Mouse (Mus musculus): ENCODE data around the gene Pitpnm2. TPM values are rescaled to one million over a fixed set of nuclear protein-coding genes. Genes with fewer than 3 reads are reported as not detected.

Pitpnm2 gene
- polyA plus RNA-seq, 1 experiment from 2014 or later, result 9.4 TPM

DNA sequence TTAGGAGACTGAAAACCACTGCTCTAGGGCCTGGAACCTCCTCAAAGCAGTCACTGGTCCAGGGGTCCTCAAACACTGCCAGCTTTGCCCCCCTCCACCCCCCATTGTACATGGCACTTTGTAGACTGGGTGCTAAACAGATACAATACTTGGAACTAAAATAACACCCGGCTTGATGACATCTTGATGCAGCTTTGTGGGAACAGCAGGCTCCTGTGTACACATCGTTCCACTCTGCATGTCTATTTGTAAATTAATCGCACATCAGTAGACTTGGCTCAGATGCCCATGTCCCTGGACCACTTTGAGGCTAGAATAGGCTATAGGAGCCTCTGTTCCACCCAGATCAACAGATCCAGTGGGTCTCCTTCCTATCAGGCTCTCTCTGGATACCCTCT, 80.3 kb downstream of the Pitpnm2 start:
- Histone ChIP-seq H3K4me3 (replicated peaks) (no peak overlapping the region), H3K4me2 (no peak overlapping the region), H3K27me3 (replicated peaks) (no peaks in the 10 kb centered on the region), H3K9ac (replicated peaks) (no peak overlapping the region), H3K9me3 (replicated peaks) (no peaks in the 10 kb centered on the region), H3K4me1 (peaks cover 69% of the 10 kb centered on the region), H3K27ac (replicated peaks) (no peak overlapping the region), H3K36me3 (no peaks in the 10 kb centered on the region)
- WGBS, result 55% methylated on average over 3 of the region's 3 CpGs
- no peak for ATAC-seq (ENCODE audit: low FRiP score)

DNA sequence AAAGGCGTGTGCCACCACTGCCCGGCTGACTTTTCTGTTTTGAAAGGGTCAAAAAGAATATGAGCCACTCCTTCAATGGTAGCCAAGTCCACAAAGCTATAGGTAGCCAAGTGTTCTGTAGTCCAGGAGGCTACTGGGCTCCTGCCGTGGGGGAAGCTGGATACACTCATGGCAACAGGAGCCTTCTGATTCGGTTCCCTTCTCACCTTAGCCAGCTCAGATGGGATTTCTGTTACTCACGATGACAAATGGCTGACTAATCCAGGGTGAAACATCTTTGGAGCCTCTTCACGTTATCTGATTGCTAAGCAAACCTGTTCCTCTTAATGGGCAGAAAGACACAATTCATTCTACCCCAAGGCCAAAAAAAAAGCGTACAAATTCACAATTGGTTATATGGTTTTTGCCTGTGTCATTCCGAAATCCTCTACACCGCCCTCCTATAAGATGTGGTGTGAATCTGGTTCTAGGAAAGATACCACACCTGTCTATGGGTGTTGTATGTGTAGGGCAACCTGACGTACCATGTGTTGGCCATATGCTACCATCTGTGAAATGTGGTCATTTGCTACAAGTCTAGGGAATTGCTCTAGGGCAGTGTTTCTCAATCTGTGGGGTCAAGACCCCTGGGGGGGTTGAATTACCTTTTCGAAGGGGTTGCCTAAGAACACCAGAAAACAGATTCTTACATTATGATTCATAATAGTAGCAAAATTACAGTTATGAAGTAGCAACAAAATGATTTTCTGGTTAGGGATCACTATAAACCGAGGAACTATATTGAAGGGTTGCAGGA, 80.9 kb downstream of the Pitpnm2 start:
- Histone ChIP-seq H3K9ac (replicated peaks) (no peak overlapping the region), H3K4me2 (no peak overlapping the region), H3K4me3 (replicated peaks) (no peak overlapping the region), H3K9me3 (replicated peaks) (no peaks in the 10 kb centered on the region), H3K4me1 (peaks cover 72% of the 10 kb centered on the region), H3K27ac (replicated peaks) (no peak overlapping the region), H3K27me3 (replicated peaks) (no peaks in the 10 kb centered on the region), H3K36me3 (no peaks in the 10 kb centered on the region)
- WGBS, result 85% methylated on average over 12 of the region's 12 CpGs
- ATAC-seq (ENCODE audit: low FRiP score), result no peak

DNA sequence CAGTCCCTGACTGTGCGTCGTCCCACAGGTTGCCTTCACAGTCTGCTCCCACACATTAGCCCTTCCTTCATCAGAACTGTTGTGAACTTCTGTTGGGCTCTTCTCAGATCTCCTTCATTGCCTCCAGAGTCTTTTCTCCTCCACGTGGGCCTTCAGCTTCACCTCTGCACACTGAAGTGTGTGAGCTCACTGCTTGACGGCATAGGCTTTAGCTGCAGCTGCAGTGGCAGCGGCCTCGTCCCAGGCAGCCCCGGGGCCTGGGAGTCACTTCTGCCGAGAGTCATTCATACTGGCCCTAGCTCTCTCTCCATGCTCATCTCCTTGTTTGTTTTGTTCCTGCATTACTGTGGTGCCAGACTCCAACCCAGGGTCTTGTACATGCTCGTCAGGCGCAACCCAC, 81.9 kb downstream of the Pitpnm2 start:
- H3K36me3 ChIP-seq, result no peaks in the 10 kb centered on the region
- no peak for ATAC-seq (ENCODE audit: low FRiP score)
- H3K9me3 ChIP-seq (replicated peaks), result no peaks in the 10 kb centered on the region

DNA sequence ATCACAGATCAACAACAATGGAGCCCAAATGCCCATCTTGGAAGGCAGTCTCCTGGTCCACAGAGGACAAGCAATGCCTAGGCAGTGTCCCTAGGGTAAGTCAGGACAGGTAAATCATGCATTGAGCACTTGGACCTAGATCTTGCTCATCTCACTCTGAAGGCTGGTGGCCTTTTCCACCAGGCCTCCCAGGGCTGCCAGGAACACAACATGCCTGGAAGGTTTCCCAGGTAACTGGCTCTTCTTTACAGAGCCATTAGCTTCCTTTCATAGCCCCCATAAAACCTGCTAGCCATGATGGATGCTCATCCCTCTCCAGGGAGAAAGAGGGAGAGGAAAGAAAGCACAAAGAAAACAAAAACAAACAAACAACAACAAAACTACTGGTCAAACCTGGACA, 82.8 kb downstream of the Pitpnm2 start:
- Histone ChIP-seq H3K27ac (replicated peaks) (peak overlapping the region; percentile 75), H3K36me3 (no peaks in the 10 kb centered on the region), H3K4me3 (replicated peaks) (no peak overlapping the region), H3K4me2 (0 out of 2 replicates have a peak overlapping the region, but pooled peaks have one; percentile 5), H3K9ac (replicated peaks) (no peak overlapping the region), H3K4me1 (peaks cover 73% of the 10 kb centered on the region), H3K9me3 (replicated peaks) (no peaks in the 10 kb centered on the region), H3K27me3 (replicated peaks) (no peaks in the 10 kb centered on the region)
- ATAC-seq (ENCODE audit: low FRiP score), result no peak

More for the DNA sequence above, 81.9 kb downstream of the Pitpnm2 start:
- Histone ChIP-seq H3K9ac (replicated peaks) (no peak overlapping the region), H3K4me1 (peaks cover 72% of the 10 kb centered on the region), H3K4me3 (replicated peaks) (no peak overlapping the region), H3K27me3 (replicated peaks) (no peaks in the 10 kb centered on the region), H3K4me2 (no peak overlapping the region), H3K27ac (replicated peaks) (0 out of 2 replicates have a peak overlapping the region, but pooled peaks have one; percentile 75)
- WGBS, result 40% methylated on average over 10 of the region's 10 CpGs

DNA sequence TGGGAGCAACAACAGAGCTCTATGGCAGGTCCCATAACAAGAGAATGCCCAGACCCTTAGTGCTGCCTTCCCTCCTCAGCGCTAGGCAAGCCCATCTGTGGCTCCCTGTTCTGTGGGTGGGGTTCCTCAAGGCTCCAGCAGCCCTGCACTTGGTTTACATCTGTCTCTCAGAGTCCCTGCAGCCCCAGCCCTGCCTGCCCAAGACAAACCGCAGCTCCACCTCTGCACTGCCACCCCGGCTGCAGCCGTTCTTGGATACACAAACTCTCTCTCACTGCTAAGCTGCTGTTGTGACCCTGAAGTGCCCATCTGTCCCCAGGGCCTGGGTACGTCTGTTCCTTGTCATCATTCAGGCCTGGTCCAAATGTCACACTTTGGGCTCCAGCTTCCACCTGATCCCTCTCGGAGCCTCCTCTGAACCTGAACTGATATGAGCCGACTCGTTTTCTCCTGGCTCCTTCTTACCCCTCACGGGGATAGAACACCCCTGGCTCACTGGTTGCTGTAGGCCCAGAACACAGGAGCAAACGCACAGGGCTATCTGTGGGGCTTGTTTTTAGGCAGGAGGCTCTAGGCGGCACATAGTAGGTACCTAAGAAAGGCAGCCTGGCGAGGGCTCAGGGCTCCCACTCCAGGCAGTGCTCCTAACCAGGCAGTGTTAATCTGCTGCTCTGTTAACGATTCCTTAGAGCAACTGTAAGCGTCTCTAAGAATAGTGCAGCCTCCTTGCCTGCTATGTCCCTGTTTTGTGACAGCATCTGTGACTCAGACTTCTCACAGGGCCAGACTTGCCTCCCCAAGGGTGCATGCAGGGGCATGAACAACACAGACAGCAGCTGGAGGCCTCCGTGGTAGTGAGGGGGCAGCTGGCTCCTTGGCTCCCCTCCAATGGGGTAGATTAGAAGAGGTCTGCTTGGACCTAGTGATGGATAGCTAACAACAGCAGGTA, 83.7 kb downstream of the Pitpnm2 start:
- Histone ChIP-seq H3K4me3 (replicated peaks) (no peak overlapping the region), H3K27me3 (replicated peaks) (no peaks in the 10 kb centered on the region), H3K9ac (replicated peaks) (no peak overlapping the region), H3K4me2 (no peak overlapping the region), H3K36me3 (no peaks in the 10 kb centered on the region), H3K27ac (replicated peaks) (peak overlapping the region; percentile 75), H3K4me1 (peaks cover 72% of the 10 kb centered on the region), H3K9me3 (replicated peaks) (no peaks in the 10 kb centered on the region)
- WGBS, result 23% methylated on average over 15 of the region's 15 CpGs
- ATAC-seq (ENCODE audit: low FRiP score), result peak; percentile 9; the same call in 1 of the 2 replicates

DNA sequence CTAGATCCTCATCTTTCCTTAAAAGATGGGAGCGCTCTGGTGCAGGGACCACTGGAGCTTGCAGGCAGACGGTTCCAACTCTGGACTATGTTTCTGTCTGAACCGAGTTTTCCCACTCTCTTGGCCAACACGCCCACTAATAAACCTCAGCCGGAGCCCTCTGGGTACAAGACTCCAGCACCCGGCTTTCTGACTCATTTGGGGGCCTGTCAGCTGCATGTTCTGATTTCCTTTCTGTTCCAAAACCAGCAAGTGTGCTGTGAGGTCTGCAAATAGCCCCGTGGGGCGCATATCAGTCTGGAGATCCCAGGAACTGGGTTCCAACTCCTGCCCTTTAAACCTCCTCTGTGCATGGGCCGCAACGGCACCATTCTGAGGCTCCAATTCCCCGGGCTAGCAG, 86.1 kb downstream of the Pitpnm2 start:
- Histone ChIP-seq H3K9ac (replicated peaks) (no peak overlapping the region), H3K27ac (replicated peaks) (no peak overlapping the region), H3K4me2 (no peak overlapping the region), H3K9me3 (replicated peaks) (no peaks in the 10 kb centered on the region), H3K4me1 (peaks cover 67% of the 10 kb centered on the region), H3K4me3 (replicated peaks) (no peak overlapping the region), H3K27me3 (replicated peaks) (no peaks in the 10 kb centered on the region), H3K36me3 (no peaks in the 10 kb centered on the region)
- WGBS, result 61% methylated on average over 11 of the region's 11 CpGs
- no peak for ATAC-seq (ENCODE audit: low FRiP score)

DNA sequence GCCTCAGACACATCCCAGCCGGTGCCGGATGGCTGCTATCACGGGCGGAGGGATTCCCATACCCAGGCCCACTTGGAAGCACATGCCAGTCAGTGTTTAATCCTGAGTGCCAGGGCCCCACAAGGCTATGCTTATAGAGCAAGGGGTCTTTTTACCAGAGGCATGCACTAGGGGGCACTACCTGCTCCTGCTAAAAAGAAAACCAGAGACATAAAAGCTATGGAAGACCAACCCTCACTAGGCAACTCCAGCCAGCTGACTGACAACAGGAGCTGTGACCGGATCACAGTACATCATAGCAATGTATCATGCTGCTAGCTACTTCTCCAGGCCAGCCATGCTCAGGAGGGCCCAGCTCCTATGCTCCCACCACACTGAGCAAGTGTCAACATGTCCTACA, 87.0 kb downstream of the Pitpnm2 start:
- H3K27me3 ChIP-seq (replicated peaks), result no peaks in the 10 kb centered on the region
- no peak overlapping the region for H3K4me2 ChIP-seq
- H3K9ac ChIP-seq (replicated peaks), result no peak overlapping the region
- peak; percentile 48; the same call in 1 of the 2 replicates for ATAC-seq (ENCODE audit: low FRiP score)
- peak overlapping the region; percentile 43; the same call in 1 of the 2 replicates for H3K27ac ChIP-seq (replicated peaks)
- no peaks in the 10 kb centered on the region for H3K36me3 ChIP-seq
- 44% methylated on average over 5 of the region's 5 CpGs for WGBS
- H3K4me3 ChIP-seq (replicated peaks), result no peak overlapping the region
- H3K4me1 ChIP-seq, result peaks cover 59% of the 10 kb centered on the region
- H3K9me3 ChIP-seq (replicated peaks), result no peaks in the 10 kb centered on the region

DNA sequence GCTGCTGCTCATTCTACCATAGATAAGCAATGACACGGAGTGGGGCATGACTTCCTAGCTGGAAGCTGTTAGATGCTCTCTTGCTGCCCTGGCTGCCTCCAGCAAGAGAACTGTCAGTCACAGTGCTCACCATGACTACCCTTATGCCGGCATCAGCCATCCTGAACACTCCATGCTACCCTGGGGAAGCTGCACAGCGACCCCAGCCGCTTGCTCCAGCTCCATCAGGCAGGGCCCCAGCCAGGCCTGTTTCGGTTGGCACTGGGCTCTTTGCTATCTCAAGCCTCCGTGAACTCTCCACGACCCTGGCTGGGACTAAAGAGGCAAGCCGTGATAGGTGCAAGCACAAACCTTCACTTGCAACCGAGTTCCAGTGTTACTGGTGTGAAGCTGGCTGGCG, 87.7 kb downstream of the Pitpnm2 start:
- Histone ChIP-seq H3K9ac (replicated peaks) (no peak overlapping the region), H3K4me1 (peaks cover 51% of the 10 kb centered on the region), H3K9me3 (replicated peaks) (no peaks in the 10 kb centered on the region), H3K36me3 (no peaks in the 10 kb centered on the region), H3K27me3 (replicated peaks) (no peaks in the 10 kb centered on the region), H3K27ac (replicated peaks) (peak overlapping the region; percentile 43; the same call in 1 of the 2 replicates), H3K4me2 (no peak overlapping the region), H3K4me3 (replicated peaks) (no peak overlapping the region)
- no peak for ATAC-seq (ENCODE audit: low FRiP score)
- 32% methylated on average over 10 of the region's 10 CpGs for WGBS

DNA sequence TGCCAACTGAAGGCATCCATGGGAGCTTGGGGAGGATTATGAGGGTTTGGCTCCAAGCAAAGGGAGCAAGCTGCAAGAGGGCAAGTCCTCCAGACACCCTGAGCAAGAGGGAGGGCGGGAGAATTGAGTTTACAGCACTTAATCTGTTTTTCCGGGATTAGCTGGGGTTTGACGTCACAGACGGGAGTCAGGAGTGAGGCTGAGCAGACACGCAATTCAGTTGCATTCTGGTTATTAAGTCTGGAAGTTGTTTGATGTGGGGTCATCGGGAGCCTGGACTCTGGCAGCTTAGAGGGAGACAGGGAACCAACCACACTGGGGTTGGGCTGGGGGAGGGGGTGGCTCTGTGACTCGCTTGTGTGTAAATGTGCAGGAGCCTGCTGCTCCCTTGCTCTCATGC, 90.1 kb downstream of the Pitpnm2 start:
- H3K4me1 ChIP-seq, result peaks cover 27% of the 10 kb centered on the region
- no peaks in the 10 kb centered on the region for H3K27me3 ChIP-seq (replicated peaks)
- H3K4me2 ChIP-seq, result no peak overlapping the region
- no peak overlapping the region for H3K4me3 ChIP-seq (replicated peaks)
- H3K36me3 ChIP-seq, result no peaks in the 10 kb centered on the region
- 54% methylated on average over 7 of the region's 7 CpGs for WGBS
- H3K27ac ChIP-seq (replicated peaks), result no peak overlapping the region
- ATAC-seq (ENCODE audit: low FRiP score), result no peak
- no peaks in the 10 kb centered on the region for H3K9me3 ChIP-seq (replicated peaks)
- H3K9ac ChIP-seq (replicated peaks), result no peak overlapping the region

DNA sequence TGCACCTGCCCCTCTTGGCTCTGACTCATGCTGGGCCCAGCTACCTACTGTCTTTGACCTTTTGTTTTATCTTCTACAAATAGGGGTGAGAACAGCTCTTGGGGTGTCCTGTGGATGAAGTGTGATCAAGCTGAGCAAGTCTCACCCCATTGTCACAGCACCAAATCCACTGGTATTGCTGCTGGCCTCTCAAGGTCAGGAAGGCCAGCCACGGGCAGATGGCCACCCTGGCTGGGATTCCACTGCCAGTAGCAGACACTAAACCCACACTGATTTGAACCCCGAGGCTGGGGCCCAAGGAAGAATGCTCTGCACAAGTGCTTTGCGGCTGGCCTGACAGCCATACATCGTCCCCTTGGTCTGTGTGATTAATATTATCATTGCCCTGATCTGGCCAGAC, 91.3 kb downstream of the Pitpnm2 start:
- H3K9me3 ChIP-seq (replicated peaks), result no peaks in the 10 kb centered on the region
- H3K9ac ChIP-seq (replicated peaks), result no peak overlapping the region
- peaks cover 16% of the 10 kb centered on the region for H3K4me1 ChIP-seq
- no peaks in the 10 kb centered on the region for H3K36me3 ChIP-seq
- no peaks in the 10 kb centered on the region for H3K27me3 ChIP-seq (replicated peaks)
- no peak overlapping the region for H3K4me3 ChIP-seq (replicated peaks)
- WGBS, result 69% methylated on average over 4 of the region's 4 CpGs
- no peak overlapping the region for H3K4me2 ChIP-seq
- no peak for ATAC-seq (ENCODE audit: low FRiP score)
- no peak overlapping the region for H3K27ac ChIP-seq (replicated peaks)

DNA sequence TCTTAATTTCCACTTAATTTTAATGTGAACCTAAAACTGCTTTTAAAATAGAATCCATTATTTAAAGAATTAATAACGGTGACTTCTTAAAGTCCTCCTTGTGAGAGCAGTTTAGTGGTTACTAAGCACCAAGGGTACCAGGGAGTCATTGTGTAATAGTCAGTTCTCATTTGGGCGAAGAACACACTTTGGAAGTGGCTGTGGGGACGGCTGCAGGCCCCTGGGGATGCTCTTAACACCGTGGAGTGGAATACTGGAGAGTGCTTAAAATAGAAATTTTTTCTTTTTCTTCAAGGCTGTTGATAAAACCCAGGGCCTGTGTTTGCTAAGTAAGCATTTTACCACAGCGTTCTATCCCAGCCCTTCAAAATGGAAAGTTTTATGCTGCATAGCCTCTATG, 93.6 kb downstream of the Pitpnm2 start:
- Histone ChIP-seq H3K27me3 (replicated peaks) (no peaks in the 10 kb centered on the region), H3K9me3 (replicated peaks) (no peaks in the 10 kb centered on the region), H3K27ac (replicated peaks) (no peak overlapping the region), H3K36me3 (peaks cover 12% of the 10 kb centered on the region), H3K9ac (replicated peaks) (no peak overlapping the region), H3K4me1 (no peaks in the 10 kb centered on the region), H3K4me3 (replicated peaks) (no peak overlapping the region), H3K4me2 (no peak overlapping the region)
- 75% methylated on average over 5 of the region's 5 CpGs for WGBS
- ATAC-seq (ENCODE audit: low FRiP score), result no peak

DNA sequence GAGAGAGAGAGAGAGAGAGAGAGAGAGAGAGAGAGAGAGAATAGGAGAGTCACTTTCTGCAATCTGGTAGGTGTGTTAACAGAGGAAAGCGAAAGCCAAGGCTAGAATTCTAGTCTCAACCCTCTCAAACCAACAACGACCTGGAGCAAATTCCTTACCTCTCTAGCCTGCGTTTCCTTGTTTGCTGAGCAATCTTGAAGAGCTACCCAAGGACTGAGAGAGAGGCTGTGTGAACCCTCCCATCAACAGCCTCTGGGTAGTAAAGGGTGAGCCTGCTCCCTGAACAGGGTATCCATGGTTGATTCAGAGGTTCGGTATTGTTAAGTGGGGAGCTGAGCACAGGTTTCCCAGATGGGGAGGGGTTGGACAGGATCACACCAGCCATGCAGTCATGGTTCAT, 96.8 kb downstream of the Pitpnm2 start:
- Histone ChIP-seq H3K9me3 (replicated peaks) (no peaks in the 10 kb centered on the region), H3K4me3 (replicated peaks) (no peak overlapping the region), H3K36me3 (peaks cover 13% of the 10 kb centered on the region), H3K4me2 (no peak overlapping the region), H3K27ac (replicated peaks) (no peak overlapping the region), H3K4me1 (no peaks in the 10 kb centered on the region), H3K9ac (replicated peaks) (no peak overlapping the region), H3K27me3 (replicated peaks) (no peaks in the 10 kb centered on the region)
- 93% methylated on average over 4 of the region's 4 CpGs for WGBS
- no peak for ATAC-seq (ENCODE audit: low FRiP score)
